Mouse (Mus musculus): ENCODE measurements around the gene Mmp2. TPM values are rescaled to one million over a fixed set of nuclear protein-coding genes. Genes with fewer than 3 reads are reported as not detected.

Gene Mmp2
- total and polyA plus RNA-seq, 3 experiments = not detected

- in situ Hi-C loops (cut with MboI; ENCODE audit: low pct_ligation_motif_present, low pct_unique_long_range_greater_than_20kb, low sequenced_read_pairs) = no loop called here
- Histone ChIP-seq H3K4me1 (ENCODE audit: control insufficient read depth in 1 of 2, insufficient read depth in 2 of 2) (no peaks in the 10 kb centered on the region), H3K36me3 (replicated peaks in 1 of 2; ENCODE audit: control insufficient read depth in 1 of 2, insufficient read depth in 1 of 2, low read length in 1 of 2) (no peaks in the 10 kb centered on the region), H3K79me2 (replicated peaks; ENCODE audit: control insufficient read depth, extremely low read depth, insufficient read depth, poor library complexity, severe bottlenecking) (no peaks in the 10 kb centered on the region), H3K9ac (ENCODE audit: insufficient read depth, low read depth) (no peak overlapping the region), H3K4me2 (ENCODE audit: insufficient read depth, low read depth, poor library complexity, severe bottlenecking) (no peak overlapping the region), H3K27ac (ENCODE audit: insufficient read depth, low read depth) (no peak overlapping the region), H3K4me3 (replicated peaks in 1 of 3; ENCODE audit: low read depth in 2 of 3, low read length in 2 of 3, poor library complexity in 1 of 3) (no peak overlapping the region), H3K9me3 (replicated peaks; ENCODE audit: low read length) (peaks cover 63% of the 10 kb centered on the region), H3K27me3 (replicated peaks) (no peaks in the 10 kb centered on the region)
- DNase-seq (ENCODE audit: extremely low read depth) = no peak
- TF ChIP-seq JUND (conservative IDR thresholded peaks at IDR 0.05; ENCODE audit: low read depth, low read length) (no peak), ZKSCAN1 (IDR thresholded peaks at IDR 0.05; ENCODE audit: borderline replicate concordance, low read depth, low read length) (no peak), MYC (IDR thresholded peaks at IDR 0.05; ENCODE audit: low read depth, low read length) (no peak), KAT2A (IDR thresholded peaks at IDR 0.05; ENCODE audit: insufficient replicate concordance, low read length) (no peak), USF1 (IDR thresholded peaks at IDR 0.05; ENCODE audit: low read depth, low read length) (no peak), ZNF384 (IDR thresholded peaks at IDR 0.05; ENCODE audit: low read depth, low read length) (no peak), PAX5 (IDR thresholded peaks at IDR 0.05; ENCODE audit: low read length) (no peak), RAD21 (IDR thresholded peaks at IDR 0.05; ENCODE audit: low read depth, low read length) (no peak), SMC3 (IDR thresholded peaks at IDR 0.05; ENCODE audit: low read depth, low read length) (no peak), MEF2A (IDR thresholded peaks at IDR 0.05; ENCODE audit: borderline replicate concordance, low read depth, low read length) (no peak), ELF1 (IDR thresholded peaks at IDR 0.05; ENCODE audit: low read depth, low read length) (no peak), MAX (IDR thresholded peaks at IDR 0.05; ENCODE audit: low read length) (no peak), USF2 (conservative IDR thresholded peaks at IDR 0.05; ENCODE audit: low read depth, low read length) (no peak), CHD2 (IDR thresholded peaks at IDR 0.05; ENCODE audit: low read length) (no peak), EP300 (IDR thresholded peaks at IDR 0.05; ENCODE audit: low read length) (no peak), BHLHE40 (IDR thresholded peaks at IDR 0.05; ENCODE audit: low read depth, low read length) (no peak), IRF4 (IDR thresholded peaks at IDR 0.05; ENCODE audit: low read depth, low read length) (no peak), SIN3A (IDR thresholded peaks at IDR 0.05; ENCODE audit: low read length) (no peak), MAFK (IDR thresholded peaks at IDR 0.05; ENCODE audit: insufficient replicate concordance, low read length) (no peak)
- dilution Hi-C loops (cut with MboI; ENCODE audit: extremely low pct_ligation_motif_present, extremely low pct_unique_long_range_greater_than_20kb, low sequenced_read_pairs) = no loop called here
Observed at GRCm38 (mm10) chr8:92902981-92903380, 75.9 kb downstream of the Mmp2 start.

Other genes starting within 250 kb of the Mmp2 start
- gene Irx6, start 153.0 kb upstream of the Mmp2 start, total RNA-seq (2012; rRNA removed) = not detected in 2 replicates
- not detected in 2 replicates for gene Irx6, start 153.0 kb upstream of the Mmp2 start, total RNA-seq (2014; rRNA removed)
- gene Irx6, start 153.0 kb upstream of the Mmp2 start, polyA plus RNA-seq (2012; ENCODE audit: insufficient read length, low read depth) = not detected in 2 replicates
- not detected in 2 replicates for gene Lpcat2, start 28.0 kb downstream of the Mmp2 start, total RNA-seq (2012; rRNA removed)
- gene Lpcat2, start 28.0 kb downstream of the Mmp2 start, total RNA-seq (2014; rRNA removed) = not detected in 2 replicates
- not detected in 2 replicates for gene Lpcat2, start 28.0 kb downstream of the Mmp2 start, polyA plus RNA-seq (2012; ENCODE audit: insufficient read length, low read depth)
- gene Capns2, start 74.1 kb downstream of the Mmp2 start, total RNA-seq (2012; rRNA removed) = not detected in 2 replicates
- not detected in 2 replicates for gene Capns2, start 74.1 kb downstream of the Mmp2 start, total RNA-seq (2014; rRNA removed)
- not detected in 2 replicates for gene Capns2, start 74.1 kb downstream of the Mmp2 start, polyA plus RNA-seq (2012; ENCODE audit: insufficient read length, low read depth)
- gene Slc6a2, start 132.8 kb downstream of the Mmp2 start, total RNA-seq (2012; rRNA removed) = not detected in 2 replicates
- not detected in 2 replicates for gene Slc6a2, start 132.8 kb downstream of the Mmp2 start, total RNA-seq (2014; rRNA removed)
- not detected in 2 replicates for gene Slc6a2, start 132.8 kb downstream of the Mmp2 start, polyA plus RNA-seq (2012; ENCODE audit: insufficient read length, low read depth)
- not detected in 2 replicates for gene Ces1a, start 220.9 kb downstream of the Mmp2 start, total RNA-seq (2012; rRNA removed)
- not detected in 2 replicates for gene Ces1a, start 220.9 kb downstream of the Mmp2 start, total RNA-seq (2014; rRNA removed)
- gene Ces1a, start 220.9 kb downstream of the Mmp2 start, polyA plus RNA-seq (2012; ENCODE audit: insufficient read length, low read depth) = not detected in 2 replicates

Data from CH12.LX (cell line).